ENCODE assay signal across 10 mouse cellular contexts in the genomic region with DNA sequence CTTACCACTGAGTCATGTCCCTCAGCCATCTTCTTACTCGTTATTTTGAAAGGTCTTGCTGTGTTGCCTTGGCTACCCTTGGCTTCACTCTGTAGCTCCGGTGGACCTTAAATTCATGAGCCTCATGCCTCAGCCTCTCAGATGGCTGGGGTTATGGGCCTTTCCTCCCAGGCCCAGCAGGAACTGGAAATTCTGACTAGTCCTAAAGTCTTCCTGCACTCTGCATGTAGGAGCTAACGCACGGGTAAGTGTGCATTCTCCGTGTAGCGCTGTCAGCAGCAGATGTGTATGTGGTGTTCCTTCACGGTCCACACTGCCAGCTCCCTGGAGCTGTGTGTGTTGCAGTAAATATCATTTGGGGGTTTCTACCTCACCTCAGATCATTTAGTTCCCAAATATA. TPM values are rescaled to one million over a fixed set of nuclear protein-coding genes. Genes with fewer than 3 reads are reported as not detected.
DNase-seq lines count a peak whose midpoint lies in the region; ATAC-seq and TF ChIP-seq lines count a peak whose summit lies in the region.
"Had no signal": no experiment of that assay in that cellular context is flagged by ENCODE, and none has a peak within 500 bp of the region (broad histone marks: within the 10 kb centered on the region; RNA-seq: fewer than 3 reads in every experiment).

No protein-coding gene starts in this region.

- TF ChIP-seq POLR2A in cortical plate, adult 2 months (IDR thresholded peaks at IDR 0.05; ENCODE audit: extremely low read depth, insufficient read depth, low read length) = no peak

- DNase-seq in kidney, postnatal 0 days (ENCODE audit: low spot score) = no peak
- DNase-seq in kidney, postnatal 10 days = no peak
- DNase-seq in induced T-regulatory cell, adult 2 months (ENCODE audit: low read depth) = peak; percentile 65
- DNase-seq in midbrain, postnatal 0 days (ENCODE audit: low spot score) = no peak
- no peak for DNase-seq in adrenal gland, adult (ENCODE audit: inconsistent age in 2 of 2, low spot score in 1 of 2)
- no peak for DNase-seq in left cerebral cortex, postnatal 14 days (ENCODE audit: low spot score in 2 of 2)
- DNase-seq in right cerebral cortex, postnatal 25 days = no peak
- DNase-seq: adrenal gland, adult 2 months; lung, postnatal 10 days had no signal

- H3K9me3 ChIP-seq in kidney, postnatal 0 days (replicated peaks; ENCODE audit: low read length) = no peaks in the 10 kb centered on the region
- H3K9me3 ChIP-seq in midbrain, postnatal 0 days (ENCODE audit: low read length) = no peaks in the 10 kb centered on the region

- H3K36me3 ChIP-seq in kidney, postnatal 0 days (ENCODE audit: insufficient read depth, low read length) = no peaks in the 10 kb centered on the region
- H3K36me3 ChIP-seq in midbrain, postnatal 0 days (ENCODE audit: insufficient read depth, low read length) = no peaks in the 10 kb centered on the region

- no peaks in the 10 kb centered on the region for H3K4me1 ChIP-seq in kidney, postnatal 0 days (replicated peaks; ENCODE audit: insufficient read depth, low read length)
- H3K4me1 ChIP-seq in cortical plate, adult 2 months (ENCODE audit: control insufficient read depth, insufficient read depth, low read length) = peaks cover 3% of the 10 kb centered on the region
- peaks cover 12% of the 10 kb centered on the region; the same call in 1 of the 2 replicates for H3K4me1 ChIP-seq in midbrain, postnatal 0 days (ENCODE audit: insufficient read depth, low read length)

- ATAC-seq in kidney, postnatal 0 days (replicated peaks; ENCODE audit: low FRiP score, low read depth) = no peak
- ATAC-seq in midbrain, postnatal 0 days (ENCODE audit: low FRiP score) = no peak

- H3K27me3 ChIP-seq in kidney, postnatal 0 days (ENCODE audit: insufficient read depth, low read length) = no peaks in the 10 kb centered on the region
- H3K27me3 ChIP-seq in midbrain, postnatal 0 days (ENCODE audit: insufficient read depth, low read length) = no peaks in the 10 kb centered on the region

- peak overlapping the region; percentile 80; the same call in 1 of the 2 replicates for H3K4me2 ChIP-seq in kidney, postnatal 0 days (ENCODE audit: low read length)
- peak overlapping the region; percentile 72 for H3K4me2 ChIP-seq in midbrain, postnatal 0 days (ENCODE audit: low read depth, low read length, poor library complexity, severe bottlenecking)

- H3K27ac ChIP-seq in kidney, postnatal 0 days = no peak overlapping the region
- H3K27ac ChIP-seq in cortical plate, adult 2 months (ENCODE audit: insufficient read depth, low read length) = no peak overlapping the region
- no peak overlapping the region for H3K27ac ChIP-seq in midbrain, postnatal 0 days (ENCODE audit: low read depth, low read length)

- intact Hi-C loops in left cerebral cortex, postnatal 14 days (cut with DNase I) = loop anchor here (5.0 to 10.0 kb wide), 2 partner anchors 66 to 124 kb away; a partner anchor contains a TSS

- no peak overlapping the region for H3K9ac ChIP-seq in kidney, postnatal 0 days (ENCODE audit: low read depth, low read length)
- peak overlapping the region; percentile 33; the same call in 1 of the 2 replicates for H3K9ac ChIP-seq in midbrain, postnatal 0 days (replicated peaks; ENCODE audit: low read length, poor library complexity, severe bottlenecking)

- WGBS in kidney, postnatal 0 days = 84% methylated on average over 7 of the region's 7 CpGs
- 78% methylated on average over 7 of the region's 7 CpGs for WGBS in midbrain, postnatal 0 days

- TF ChIP-seq CTCF in kidney, postnatal 0 days (IDR thresholded peaks at IDR 0.05; ENCODE audit: low read depth) = no peak
- TF ChIP-seq CTCF in cortical plate, adult 2 months (IDR thresholded peaks at IDR 0.05; ENCODE audit: extremely low read depth, insufficient read depth, low read length) = no peak
- no peak for TF ChIP-seq CTCF in midbrain, postnatal 0 days (IDR thresholded peaks at IDR 0.05)

- no peak overlapping the region for H3K4me3 ChIP-seq in kidney, postnatal 0 days (replicated peaks; ENCODE audit: low read depth, low read length)
- H3K4me3 ChIP-seq in cortical plate, adult 2 months (ENCODE audit: insufficient read depth, low read length) = peak overlapping the region; percentile 20
- H3K4me3 ChIP-seq in midbrain, postnatal 0 days (ENCODE audit: low read depth, low read length) = no peak overlapping the region; the same call in 1 of the 2 replicates

RNA-seq across cellular contexts. Expression of a gene that starts 1.5 kb away (rescaled TPM):
- polyA plus RNA-seq in kidney, postnatal 0 days (2015; fragmentation: Nextera tagmentation; extraction: Ambion mirVana) = 94.4 and 104 TPM in 2 replicates
- polyA plus RNA-seq in cortical plate, adult 2 months (2012; rRNA removed) = 54.7 and 61.6 TPM in 2 replicates
- total RNA-seq in midbrain, postnatal 0 days (2014; rRNA removed) = 60.9 and 74.4 TPM in 2 replicates
- polyA plus RNA-seq in midbrain, postnatal 0 days (2015; fragmentation: Nextera tagmentation; extraction: Ambion mirVana) = 119 and 121 TPM in 2 replicates
- total RNA-seq in left cerebral cortex, postnatal 14 days (2021) = 10 to 100 TPM; 72.6 to 75.1 TPM

RNA-seq across cellular contexts. Expression of a gene that starts 8.1 kb away (rescaled TPM):
- polyA plus RNA-seq in kidney, postnatal 0 days (2015; fragmentation: Nextera tagmentation; extraction: Ambion mirVana) = 61.0 and 63.7 TPM in 2 replicates
- 32.5 and 33.3 TPM in 2 replicates for polyA plus RNA-seq in cortical plate, adult 2 months (2012; rRNA removed)
- total RNA-seq in midbrain, postnatal 0 days (2014; rRNA removed) = 21.5 and 27.1 TPM in 2 replicates
- polyA plus RNA-seq in midbrain, postnatal 0 days (2015; fragmentation: Nextera tagmentation; extraction: Ambion mirVana) = 34.3 and 37.9 TPM in 2 replicates
- total RNA-seq in left cerebral cortex, postnatal 14 days (2021) = 10 to 100 TPM; 19.2 to 21.7 TPM

RNA-seq across cellular contexts. Expression of a gene that starts 59.3 kb away (rescaled TPM):
- polyA plus RNA-seq in kidney, postnatal 0 days (2015; fragmentation: Nextera tagmentation; extraction: Ambion mirVana) = 1.5 and 2.0 TPM in 2 replicates
- polyA plus RNA-seq in cortical plate, adult 2 months (2012; rRNA removed) = 17.7 and 18.1 TPM in 2 replicates
- 0.85 and 2.2 TPM in 2 replicates for total RNA-seq in midbrain, postnatal 0 days (2014; rRNA removed)
- 1.1 and 1.6 TPM in 2 replicates for polyA plus RNA-seq in midbrain, postnatal 0 days (2015; fragmentation: Nextera tagmentation; extraction: Ambion mirVana)
- 1 to 10 TPM; 9.1 to 9.4 TPM for total RNA-seq in left cerebral cortex, postnatal 14 days (2021)
